Mouse (Mus musculus): Measurements from ENCODE around the gene 4933434E20Rik. TPM values are rescaled to one million over a fixed set of nuclear protein-coding genes. Genes with fewer than 3 reads are reported as not detected.
A peak's percentile ranks its signal among the peaks of the same experiment; 100 is the strongest.

The 4933434E20Rik gene
- 100 to 1,000 TPM in 2 of 4 experiments, 10 to 100 TPM in 2; 96.0 to 104 (median 100) TPM for total RNA-seq (2022)

GRCm38 (mm10) chr3:90051441-90052350 lies at the start of gene 4933434E20Rik:
TSS of gene 4933434E20Rik (plus strand) at chr3:90051636.
- peak; percentile 9 to 32 for DNase-seq (ENCODE audit: low spot score in 2 of 2)

GRCm38 (mm10) chr3:90004091-90004796 lies 47.2 kb upstream of the 4933434E20Rik start:
- no peak for DNase-seq (ENCODE audit: low spot score in 2 of 2)

GRCm38 (mm10) chr3:90010291-90010690 lies 41.1 kb upstream of the 4933434E20Rik start:
- DNase-seq (ENCODE audit: low spot score in 2 of 2): no peak

GRCm38 (mm10) chr3:90016626-90017025 lies 34.8 kb upstream of the 4933434E20Rik start:
- no peak for DNase-seq (ENCODE audit: low spot score in 2 of 2)

GRCm38 (mm10) chr3:90034653-90035052 lies 16.8 kb upstream of the 4933434E20Rik start:
- no peak for DNase-seq (ENCODE audit: low spot score in 2 of 2)

DNA sequence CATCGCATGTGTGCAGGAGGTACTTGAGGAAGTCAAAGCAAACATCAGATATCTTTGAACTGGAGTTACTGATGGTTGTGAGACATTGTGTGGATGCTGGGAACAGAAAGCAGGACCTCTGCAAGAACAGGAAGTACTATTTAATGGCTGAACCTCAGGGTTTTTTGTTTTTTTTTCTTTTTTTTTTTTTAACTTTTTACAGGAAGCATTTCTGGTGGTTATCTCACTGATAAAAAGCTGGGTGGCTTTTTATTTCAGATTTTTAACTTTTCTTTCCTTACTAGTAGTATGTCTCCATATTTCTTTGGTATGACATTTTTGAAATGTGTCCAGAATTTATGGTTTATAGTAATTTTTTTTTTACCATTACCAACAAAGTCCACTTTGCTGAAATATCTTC lies 15.2 kb upstream of the 4933434E20Rik start:
- DNase-seq (ENCODE audit: low spot score in 2 of 2): no peak

GRCm38 (mm10) chr3:90049691-90050090 lies 1.7 kb upstream of the 4933434E20Rik start:
- DNase-seq (ENCODE audit: low spot score in 2 of 2): no peak

- DNase-seq (ENCODE audit: low spot score in 2 of 2): peak; percentile 76 to 96
Observed at GRCm38 (mm10) chr3:90052351-90053241, 1.2 kb downstream of the 4933434E20Rik start, which contains the start of gene Ubap2l. TSS of gene Ubap2l (minus strand) at chr3:90052628.

DNA sequence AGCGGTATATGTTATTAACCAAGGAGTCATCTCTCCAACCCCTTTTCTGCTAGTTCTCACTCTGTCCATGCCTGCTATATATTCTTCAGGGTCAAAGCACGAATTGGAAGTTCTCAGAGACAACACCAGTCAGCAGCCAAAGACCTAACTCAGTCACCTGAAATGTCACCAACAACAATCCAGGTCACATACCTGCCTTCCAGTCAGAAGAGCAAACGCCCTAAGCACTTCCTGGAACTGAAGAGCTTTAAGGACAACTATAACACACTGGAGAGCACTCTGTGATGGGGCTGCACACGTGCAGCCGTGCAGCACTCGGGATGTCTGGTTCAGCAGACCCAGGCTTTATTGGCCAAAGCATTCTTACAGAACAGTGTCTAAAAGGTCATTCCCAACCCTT lies 10.1 kb downstream of the 4933434E20Rik start:
- DNase-seq (ENCODE audit: low spot score in 2 of 2): no peak

GRCm38 (mm10) chr3:90062539-90062938 lies 11.1 kb downstream of the 4933434E20Rik start:
- no peak for DNase-seq (ENCODE audit: low spot score in 2 of 2)

- DNase-seq (ENCODE audit: low spot score in 2 of 2): no peak
Observed at GRCm38 (mm10) chr3:90064383-90064782, 12.9 kb downstream of the 4933434E20Rik start.

GRCm38 (mm10) chr3:90065553-90065952 lies 14.1 kb downstream of the 4933434E20Rik start:
- DNase-seq (ENCODE audit: low spot score in 2 of 2): peak in 1 of 2 experiments; percentile 34

DNA sequence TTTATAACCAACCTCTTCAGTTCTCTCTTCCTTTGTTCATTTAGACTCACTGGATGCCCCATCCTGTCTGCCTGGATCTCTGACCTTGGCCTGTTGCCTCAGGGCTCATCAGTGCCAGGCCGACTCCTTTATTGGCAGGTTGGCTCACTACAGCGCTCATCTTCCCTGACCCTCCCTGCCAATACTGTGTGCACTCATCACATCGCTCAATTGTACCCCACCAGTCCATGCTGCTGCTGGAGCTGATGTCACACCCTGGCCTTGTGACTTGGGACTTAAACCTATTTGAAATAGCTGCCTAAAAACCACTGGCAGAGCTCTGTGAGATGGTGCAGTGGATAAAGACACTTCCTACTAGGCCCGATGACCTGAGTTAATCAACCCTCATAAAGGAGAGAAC lies 16.4 kb downstream of the 4933434E20Rik start:
- DNase-seq (ENCODE audit: low spot score in 2 of 2): no peak

GRCm38 (mm10) chr3:90069688-90070087 lies 18.3 kb downstream of the 4933434E20Rik start:
- DNase-seq (ENCODE audit: low spot score in 2 of 2): no peak

GRCm38 (mm10) chr3:90072294-90072693 lies 20.9 kb downstream of the 4933434E20Rik start, which contains the start of gene Tpm3:
TSS of gene Tpm3 (plus strand) at chr3:90072649.
- DNase-seq (ENCODE audit: low spot score in 2 of 2): no peak

- peak; percentile 65 to 69 for DNase-seq (ENCODE audit: low spot score in 2 of 2)
Observed at GRCm38 (mm10) chr3:90076921-90077716, 25.7 kb downstream of the 4933434E20Rik start.

- no peak for DNase-seq (ENCODE audit: low spot score in 2 of 2)
Observed at GRCm38 (mm10) chr3:90078224-90078623, 26.8 kb downstream of the 4933434E20Rik start.

GRCm38 (mm10) chr3:90079133-90079762 lies 27.8 kb downstream of the 4933434E20Rik start:
- peak; percentile 86 to 91 for DNase-seq (ENCODE audit: low spot score in 2 of 2)

- peak in 1 of 2 experiments; percentile 51 for DNase-seq (ENCODE audit: low spot score in 2 of 2)
Observed at GRCm38 (mm10) chr3:90079763-90080497, 28.5 kb downstream of the 4933434E20Rik start.

Data from left cerebral cortex, adult 8-10 months (tissue).